Comparison of ENCODE assay signal across 7 mouse cellular contexts in the genomic region with DNA sequence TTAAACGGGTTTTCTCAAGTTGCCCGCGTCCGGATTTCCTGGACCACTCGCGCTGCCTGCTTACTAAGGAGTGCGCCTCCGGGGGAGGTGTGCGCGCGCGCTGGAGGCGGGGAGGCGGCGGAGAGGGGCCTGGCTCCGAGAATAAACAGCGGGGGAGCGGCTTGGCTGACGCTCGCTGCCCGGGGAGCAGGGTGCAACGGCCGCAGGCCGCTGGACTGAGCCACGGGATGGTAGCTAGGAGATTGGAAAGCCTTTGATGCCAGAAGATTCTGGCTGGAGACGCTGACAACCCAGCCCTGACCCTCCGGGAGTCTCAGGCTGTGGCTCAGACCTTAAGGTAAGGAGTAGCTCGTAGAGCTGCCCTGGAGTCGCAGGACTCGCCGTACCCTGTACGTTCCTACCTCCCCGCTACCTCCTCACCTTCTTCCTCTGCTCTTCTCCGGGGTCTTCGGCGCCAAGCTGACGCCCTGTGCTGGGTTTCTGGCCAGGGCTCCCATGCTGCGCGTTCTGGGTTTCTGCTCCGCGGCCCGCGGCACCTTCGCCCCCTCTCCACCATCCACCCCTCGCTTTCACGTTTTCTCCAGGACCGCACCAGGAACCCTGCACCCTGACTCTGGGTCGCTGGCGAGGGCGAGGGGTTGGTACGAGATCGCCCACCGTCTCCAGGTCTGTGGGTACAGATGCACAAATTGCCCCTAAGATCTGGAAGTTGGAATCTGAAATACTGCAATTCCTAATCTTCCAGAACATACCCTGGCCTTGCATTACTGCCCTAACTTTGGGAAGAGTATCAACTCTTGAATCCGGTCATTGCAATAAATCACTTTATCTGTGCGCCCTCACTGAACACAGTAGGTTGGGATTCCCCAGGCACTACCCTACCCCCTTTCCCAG. TPM values are rescaled to one million over a fixed set of nuclear protein-coding genes. Genes with fewer than 3 reads are reported as not detected.
DNase-seq lines count a peak whose midpoint lies in the region; ATAC-seq lines count a peak whose summit lies in the region.

A gene (plus strand): TSS at position 120 of the 894 bp plus-strand sequence.

- H3K9me3 ChIP-seq in hindbrain, embryonic 15.5 days = no peaks in the 10 kb centered on the region
- H3K9me3 ChIP-seq in limb, embryonic 10.5 days (replicated peaks) = no peaks in the 10 kb centered on the region

- H3K4me2 ChIP-seq in hindbrain, embryonic 15.5 days = peak within 1 kb of the TSS; percentile 99

- peaks cover 22% of the 10 kb centered on the region for H3K4me1 ChIP-seq in hindbrain, embryonic 15.5 days (replicated peaks)
- H3K4me1 ChIP-seq in limb, embryonic 10.5 days = peaks cover 29% of the 10 kb centered on the region

- peak within 1 kb of the TSS; percentile 54 for H3K9ac ChIP-seq in hindbrain, embryonic 15.5 days

- WGBS in hindbrain, embryonic 15.5 days = 2% methylated on average over 55 of the region's 55 CpGs
- WGBS in limb, embryonic 10.5 days = under 1% methylated on average over 55 of the region's 55 CpGs

- no peak within 1 kb of the TSS for H3K27ac ChIP-seq in hindbrain, embryonic 15.5 days (replicated peaks)
- H3K27ac ChIP-seq in limb, embryonic 10.5 days = peak within 1 kb of the TSS; percentile 64

- H3K4me3 ChIP-seq in hindbrain, embryonic 15.5 days = peak within 1 kb of the TSS; percentile 62
- H3K4me3 ChIP-seq in limb, embryonic 10.5 days = peak within 1 kb of the TSS; percentile 68

- H3K36me3 ChIP-seq in hindbrain, embryonic 15.5 days = no peaks in the 10 kb centered on the region
- no peaks in the 10 kb centered on the region for H3K36me3 ChIP-seq in limb, embryonic 10.5 days

- peak; percentile 66 for DNase-seq in Muller cell, postnatal 12 days (ENCODE audit: inconsistent ontology term)
- peak; percentile 23 for DNase-seq in cerebellum, adult 8-10 months
- DNase-seq in gastrocnemius, adult 8-10 months (ENCODE audit: low spot score in 2 of 2) = peak; percentile 31 to 54
- peak; percentile 70 for DNase-seq in limb, embryonic 10.5 days (ENCODE audit: low spot score)
- peak; percentile 30 for DNase-seq in mesoderm, embryonic 11.5 days (ENCODE audit: low read depth, low spot score)
- peak; percentile 56 for DNase-seq in right cerebral cortex, postnatal 4 days

- peak; percentile 65; the same call in 1 of the 2 replicates for ATAC-seq in hindbrain, embryonic 15.5 days (ENCODE audit: low FRiP score, low read depth)

- peaks cover 10% of the 10 kb centered on the region; the same call in 1 of the 2 replicates for H3K27me3 ChIP-seq in hindbrain, embryonic 15.5 days
- H3K27me3 ChIP-seq in limb, embryonic 10.5 days (ENCODE audit: low read depth, poor library complexity, severe bottlenecking) = peaks cover 43% of the 10 kb centered on the region

RNA-seq across cellular contexts. Expression of the gene that starts here (rescaled TPM):
- total RNA-seq in gastrocnemius, adult 8-10 months (2022) = 10 to 100 TPM; 21.9 to 28.1 (median 22.9) TPM
- 0.96 and 1.0 TPM in 2 replicates for polyA plus RNA-seq in hindbrain, embryonic 15.5 days (2015; fragmentation: Nextera tagmentation; extraction: Ambion mirVana)
- 0.45 and 0.61 TPM in 2 replicates for polyA plus RNA-seq in limb, embryonic 10.5 days (2016; fragmentation: Nextera tagmentation; extraction: Ambion mirVana)

Comparison
In these comparisons a context has a peak if more than half of its experiments do, and no peak if none do; other contexts are left out.
1. Peak in DNase-seq, H3K4me3 ChIP-seq and H3K27ac ChIP-seq in limb, embryonic 10.5 days; RNA of the gene not detected or under 1 TPM.